Mouse (Mus musculus): ENCODE data around the gene Mon2. TPM values are rescaled to one million over a fixed set of nuclear protein-coding genes. Genes with fewer than 3 reads are reported as not detected.

The Mon2 gene
- polyA plus RNA-seq, 1 experiment from 2014 or later, result 25.6 TPM

DNA sequence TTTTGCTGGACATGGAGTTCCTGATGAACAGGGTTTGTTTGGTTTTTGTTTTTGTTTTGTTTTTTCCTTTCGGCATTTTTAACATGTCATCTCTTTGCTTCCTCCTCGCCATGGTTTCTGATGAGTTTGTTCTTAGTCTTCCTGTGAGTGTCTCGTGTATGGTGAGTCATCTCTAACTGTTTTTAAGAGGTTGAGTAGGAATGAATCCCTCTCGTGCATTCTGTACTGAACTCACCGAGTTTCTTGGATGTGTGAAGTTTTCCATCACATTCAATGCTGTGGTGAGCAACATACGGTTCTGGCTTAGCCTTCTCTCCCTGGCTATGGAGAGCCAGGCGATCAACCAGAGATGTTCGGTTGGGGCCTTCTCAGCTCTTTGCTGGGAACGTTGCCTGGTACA is 122.7 kb downstream of the Mon2 start:
- Histone ChIP-seq H3K9ac (replicated peaks; ENCODE audit: low read depth, low read length) (no peak overlapping the region), H3K27me3 (replicated peaks; ENCODE audit: control insufficient read depth, insufficient read depth, low read length) (no peaks in the 10 kb centered on the region), H3K36me3 (ENCODE audit: control insufficient read depth, insufficient read depth) (no peaks in the 10 kb centered on the region), H3K4me3 (replicated peaks; ENCODE audit: low read length) (no peak overlapping the region), H3K4me2 (ENCODE audit: low read length) (no peak overlapping the region), H3K27ac (ENCODE audit: low read length) (no peak overlapping the region), H3K9me3 (ENCODE audit: control insufficient read depth, low read length) (no peaks in the 10 kb centered on the region), H3K4me1 (replicated peaks; ENCODE audit: control insufficient read depth, insufficient read depth, low read length) (no peaks in the 10 kb centered on the region)
- 90% methylated on average over 9 of the region's 9 CpGs for WGBS
- ATAC-seq, result no peak

GRCm38 (mm10) chr10:122950966-122951365 is 125.3 kb downstream of the Mon2 start:
- H3K4me3 ChIP-seq (replicated peaks; ENCODE audit: low read length), result no peak overlapping the region
- no peaks in the 10 kb centered on the region for H3K9me3 ChIP-seq (ENCODE audit: control insufficient read depth, low read length)
- no peak overlapping the region for H3K27ac ChIP-seq (ENCODE audit: low read length)
- ATAC-seq, result no peak
- no peak overlapping the region for H3K4me2 ChIP-seq (ENCODE audit: low read length)
- H3K36me3 ChIP-seq (ENCODE audit: control insufficient read depth, insufficient read depth), result no peaks in the 10 kb centered on the region
- 42% methylated on average over 6 of the region's 6 CpGs for WGBS
- no peak overlapping the region for H3K9ac ChIP-seq (replicated peaks; ENCODE audit: low read depth, low read length)
- H3K27me3 ChIP-seq (replicated peaks; ENCODE audit: control insufficient read depth, insufficient read depth, low read length), result no peaks in the 10 kb centered on the region
- H3K4me1 ChIP-seq (replicated peaks; ENCODE audit: control insufficient read depth, insufficient read depth, low read length), result no peaks in the 10 kb centered on the region

- H3K9me3 ChIP-seq (ENCODE audit: control insufficient read depth, low read length), result no peaks in the 10 kb centered on the region
- no peaks in the 10 kb centered on the region for H3K4me1 ChIP-seq (replicated peaks; ENCODE audit: control insufficient read depth, insufficient read depth, low read length)
- WGBS, result 84% methylated on average over 5 of the region's 5 CpGs
- H3K4me3 ChIP-seq (replicated peaks; ENCODE audit: low read length), result no peak overlapping the region
- H3K27me3 ChIP-seq (replicated peaks; ENCODE audit: control insufficient read depth, insufficient read depth, low read length), result no peaks in the 10 kb centered on the region
- ATAC-seq, result no peak
- H3K9ac ChIP-seq (replicated peaks; ENCODE audit: low read depth, low read length), result no peak overlapping the region
- H3K27ac ChIP-seq (ENCODE audit: low read length), result no peak overlapping the region
- H3K36me3 ChIP-seq (ENCODE audit: control insufficient read depth, insufficient read depth), result no peaks in the 10 kb centered on the region
- H3K4me2 ChIP-seq (ENCODE audit: low read length), result no peak overlapping the region
These were observed 131.4 kb downstream of the Mon2 start for GRCm38 (mm10) chr10:122944888-122945287.

DNA sequence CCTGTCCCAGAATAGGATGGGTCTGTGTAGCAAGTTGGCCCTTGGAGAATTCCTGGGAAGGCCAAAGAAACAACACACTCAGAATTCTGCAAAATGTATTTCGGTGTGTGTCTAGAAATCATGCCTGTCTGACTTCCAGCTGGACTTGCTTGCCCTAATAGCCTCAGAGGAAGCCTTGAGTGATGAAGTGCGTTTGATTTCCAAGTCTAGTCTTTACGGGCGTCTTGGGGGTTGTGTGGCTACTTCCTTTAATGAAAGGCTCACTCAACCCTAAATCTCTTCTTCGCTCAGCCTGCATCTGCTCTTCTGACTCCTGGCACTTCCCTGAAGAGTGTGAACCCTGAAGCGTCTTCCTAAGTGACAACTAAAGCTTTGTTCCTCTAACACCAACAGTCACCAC is 132.5 kb downstream of the Mon2 start:
- no peak for ATAC-seq
- Histone ChIP-seq H3K9me3 (ENCODE audit: control insufficient read depth, low read length) (no peaks in the 10 kb centered on the region), H3K4me3 (replicated peaks; ENCODE audit: low read length) (no peak overlapping the region), H3K27ac (ENCODE audit: low read length) (no peak overlapping the region), H3K4me2 (ENCODE audit: low read length) (no peak overlapping the region), H3K9ac (replicated peaks; ENCODE audit: low read depth, low read length) (no peak overlapping the region), H3K4me1 (replicated peaks; ENCODE audit: control insufficient read depth, insufficient read depth, low read length) (no peaks in the 10 kb centered on the region), H3K27me3 (replicated peaks; ENCODE audit: control insufficient read depth, insufficient read depth, low read length) (no peaks in the 10 kb centered on the region), H3K36me3 (ENCODE audit: control insufficient read depth, insufficient read depth) (no peaks in the 10 kb centered on the region)
- WGBS, result 61% methylated on average over 6 of the region's 6 CpGs

DNA sequence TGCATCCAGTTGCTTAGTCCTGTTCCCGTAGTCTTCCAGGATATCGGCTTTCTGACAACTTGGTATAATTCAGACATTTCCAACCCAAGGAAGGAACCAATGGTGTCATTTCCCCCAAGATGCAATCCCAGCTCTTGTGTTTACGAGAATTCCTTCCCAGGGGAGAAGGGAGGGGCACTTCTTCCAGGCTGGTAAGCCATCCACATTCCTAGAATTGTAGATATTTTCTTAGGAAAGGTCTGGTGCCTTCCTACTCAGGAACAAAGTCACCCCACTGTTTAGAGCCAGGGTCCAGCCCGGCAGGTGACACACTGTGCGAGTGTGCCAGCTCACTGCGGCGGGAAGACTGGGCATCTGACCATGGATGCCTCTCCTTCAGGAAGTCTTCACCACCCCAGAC is 133.5 kb downstream of the Mon2 start:
- no peak for ATAC-seq
- 90% methylated on average over 7 of the region's 7 CpGs for WGBS
- Histone ChIP-seq H3K36me3 (ENCODE audit: control insufficient read depth, insufficient read depth) (no peaks in the 10 kb centered on the region), H3K27ac (ENCODE audit: low read length) (no peak overlapping the region), H3K27me3 (replicated peaks; ENCODE audit: control insufficient read depth, insufficient read depth, low read length) (no peaks in the 10 kb centered on the region), H3K4me1 (replicated peaks; ENCODE audit: control insufficient read depth, insufficient read depth, low read length) (no peaks in the 10 kb centered on the region), H3K9ac (replicated peaks; ENCODE audit: low read depth, low read length) (no peak overlapping the region), H3K4me3 (replicated peaks; ENCODE audit: low read length) (no peak overlapping the region), H3K4me2 (ENCODE audit: low read length) (no peak overlapping the region), H3K9me3 (ENCODE audit: control insufficient read depth, low read length) (no peaks in the 10 kb centered on the region)

MicroRNAs within 50 kb of the gene (microRNA counts, 519-probe panel; counts per million panel counts)
- 4,497 counts per million, percentile 96 among the panel's probes with 10 or more counts for microRNA mmu-let-7i

Small RNA genes lying within 50 kb of the gene (microRNA-seq; reads per million reads assigned to microRNA genes)
- gene Mirlet7i, result 47,553 reads per million, percentile 100 among the genes with 10 or more reads in this experiment

Other genes with a start within 250 kb of the Mon2 start
- 78.2 and 79.4 TPM in 2 replicates for gene Usp15, start 120.5 kb upstream of the Mon2 start, polyA plus RNA-seq (2015; fragmentation: Nextera tagmentation; extraction: Ambion mirVana)
- gene Fam19a2, start 187.5 kb upstream of the Mon2 start, polyA plus RNA-seq (2015; fragmentation: Nextera tagmentation; extraction: Ambion mirVana), result 44.6 and 47.3 TPM in 2 replicates